Mouse (Mus musculus): ENCODE results near the gene Car3.

DNA sequence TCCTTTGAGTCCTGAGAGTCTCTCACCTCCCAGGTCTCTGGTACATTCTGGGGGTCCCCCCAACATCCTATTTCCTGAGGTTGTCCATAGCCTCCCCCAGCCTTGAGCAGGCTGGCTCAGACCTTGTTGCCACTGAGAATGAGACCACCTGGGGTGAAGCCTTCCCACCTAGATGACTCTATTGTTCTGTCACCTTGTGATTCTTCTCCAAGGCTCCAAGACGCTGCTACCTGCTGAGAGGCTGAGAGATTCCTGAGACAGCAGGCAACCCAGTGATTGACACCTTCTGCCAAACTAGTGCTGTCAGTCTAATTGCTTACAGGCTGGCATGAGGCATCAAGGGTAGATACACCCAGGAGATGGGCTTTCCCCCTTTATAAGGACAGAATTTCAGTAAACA lies 44.0 kb downstream of the Car3 start:
- TF ChIP-seq CTCF (IDR thresholded peaks at IDR 0.05; ENCODE audit: extremely low read depth, insufficient read length, insufficient replicate concordance, low read depth, low read length), result no peak
- no peak for TF ChIP-seq POLR2A (IDR thresholded peaks at IDR 0.05; ENCODE audit: low read depth, low read length)

Data from small intestine, adult 2 months (tissue).